Mouse (Mus musculus) E14TG2a.4 (cell line): ENCODE measurements at regions not wholly inside any gene's neighbourhood (a gene's known extent, or its start where the extent isn't known, plus 50 kb on each side); places are given as distances from the start of the nearest gene placed in this dataset.

Experiments used
- CTCF ChIP-seq: conservative IDR thresholded peaks from 2 replicates; pipeline ENCODE4 v1.5.1; 2014; ENCODE audit warnings: low read length
- POU5F1 ChIP-seq: IDR thresholded peaks from 2 replicates; pipeline ENCODE4 v1.6.1; 2014; ENCODE audit warnings: low read length, borderline replicate concordance

GRCm38 (mm10) chr1:89305171-89305570 lies 149.4 kb upstream of the Agap1 start:
- TF ChIP-seq CTCF (no peak), POU5F1 (no peak)
